Mouse (Mus musculus) cortical plate, adult 2 months (tissue): ENCODE data around the gene Tspan9.

Experiments used
- CTCF ChIP-seq: fragments of 200-500 bp; IDR thresholded peaks from 2 replicates; pipeline ENCODE4 v1.5.1; 2011; ENCODE audit warnings: mild to moderate bottlenecking, control low read depth, low read length; ENCODE audit not compliant: insufficient read depth; ENCODE audit errors: extremely low read depth
- POLR2A ChIP-seq: fragments of 200-500 bp; IDR thresholded peaks from 2 replicates; pipeline ENCODE4 v1.6.1; 2011; ENCODE audit warnings: mild to moderate bottlenecking, low read length, control low read depth; ENCODE audit not compliant: insufficient read depth; ENCODE audit errors: extremely low read depth

GRCm38 (mm10) chr6:128135459-128135858, 7.9 kb downstream of the Tspan9 start:
- TF ChIP-seq CTCF, result no peak
- TF ChIP-seq POLR2A, result no peak
